Mouse (Mus musculus) left cerebral cortex, postnatal 10 days (tissue): ENCODE results near the gene Ttyh3. TPM values are rescaled to one million over a fixed set of nuclear protein-coding genes. Genes with fewer than 3 reads are reported as not detected.
"Not testable (repeated sequence)": the region's sequence is repeated elsewhere in the genome, so short reads cannot be mapped to it uniquely, and the experiment has no call there.

Experiments used
- DNase-seq, 2 experiments: peaks; one replicate each; pipeline ENCODE4 v3.0.0; 2021 to 2022; ENCODE audit warnings: low spot score in 2 of 2, mixed read lengths in 1 of 2; ENCODE audit errors: extremely low spot score in 1 of 2
- intact Hi-C: fragments of 180-260 bp; cut with DNase I; formaldehyde crosslinking; loops from one replicate; pipeline ENCODE4 v1.15.1; 2025
- total RNA-seq, 2 experiments: library from RNA; stranded (reverse); gene quantifications; 2 replicates each; pipeline ENCODE4 v1.2.3; 2021

Ttyh3 gene
- 100 to 1,000 TPM; 319 to 338 TPM for total RNA-seq

GRCm38 (mm10) chr5:140648519-140649100, at the start of gene Ttyh3:
TSS of gene Ttyh3 (minus strand) at chr5:140649031.
- intact Hi-C loops, result no loop called here
- peak in 1 of 2 experiments; percentile 77 for DNase-seq

- intact Hi-C loops, result no loop called here
- no peak for DNase-seq
These were observed 47.2 kb upstream of the Ttyh3 start for GRCm38 (mm10) chr5:140695987-140696386.

- DNase-seq, result no peak
- intact Hi-C loops, result loop anchor here (5.0 kb wide), 1 partner anchor 146 kb away; no protein-coding TSS in a partner anchor
These were observed 39.6 kb upstream of the Ttyh3 start for GRCm38 (mm10) chr5:140688434-140688833.

- intact Hi-C loops, result loop anchor here (5.0 kb wide), 1 partner anchor 142 kb away; no protein-coding TSS in a partner anchor
- no peak for DNase-seq
These were observed 35.7 kb upstream of the Ttyh3 start for GRCm38 (mm10) chr5:140684343-140685148.

GRCm38 (mm10) chr5:140682113-140682512, 33.3 kb upstream of the Ttyh3 start:
- intact Hi-C loops, result no loop called here

GRCm38 (mm10) chr5:140680950-140681349, 32.1 kb upstream of the Ttyh3 start:
- no peak for DNase-seq
- intact Hi-C loops, result no loop called here

More at GRCm38 (mm10) chr5:140682113-140682512, 33.3 kb upstream of the Ttyh3 start:
- no peak for DNase-seq

GRCm38 (mm10) chr5:140680051-140680450, 31.2 kb upstream of the Ttyh3 start:
- intact Hi-C loops, result no loop called here
- DNase-seq, result no peak

GRCm38 (mm10) chr5:140677137-140677536, 28.3 kb upstream of the Ttyh3 start:
- intact Hi-C loops, result no loop called here
- DNase-seq, result no peak

- intact Hi-C loops, result no loop called here
- DNase-seq, result no peak
These were observed 26.8 kb upstream of the Ttyh3 start for GRCm38 (mm10) chr5:140675640-140676039.

GRCm38 (mm10) chr5:140675079-140675478, 26.2 kb upstream of the Ttyh3 start:
- DNase-seq, result no peak
- intact Hi-C loops, result no loop called here

- intact Hi-C loops, result no loop called here
- DNase-seq, result no peak
These were observed 25.2 kb upstream of the Ttyh3 start for GRCm38 (mm10) chr5:140674036-140674435.

GRCm38 (mm10) chr5:140672603-140673002, 23.8 kb upstream of the Ttyh3 start:
- DNase-seq, intact Hi-C loops: not testable (repeated sequence)

GRCm38 (mm10) chr5:140672115-140672514, 23.3 kb upstream of the Ttyh3 start:
- DNase-seq, result no peak
- intact Hi-C loops, result no loop called here

- intact Hi-C loops, result loop anchor here (5.0 kb wide), 1 partner anchor 121 kb away; no protein-coding TSS in a partner anchor
- peak; percentile 71 to 79 for DNase-seq
These were observed 14.9 kb upstream of the Ttyh3 start for GRCm38 (mm10) chr5:140663621-140664180.

GRCm38 (mm10) chr5:140662741-140663592, 14.1 kb upstream of the Ttyh3 start:
- intact Hi-C loops, result loop anchor here (5.0 kb wide), 1 partner anchor 121 kb away; no protein-coding TSS in a partner anchor
- DNase-seq, result peak; percentile 62 to 70

GRCm38 (mm10) chr5:140661875-140662643, 13.2 kb upstream of the Ttyh3 start:
- intact Hi-C loops, result loop anchor here (5.0 kb wide), 1 partner anchor 120 kb away; no protein-coding TSS in a partner anchor

GRCm38 (mm10) chr5:140661427-140661826, 12.6 kb upstream of the Ttyh3 start:
- no peak for DNase-seq
- intact Hi-C loops, result loop anchor here (5.0 kb wide), 1 partner anchor 119 kb away; no protein-coding TSS in a partner anchor

More at GRCm38 (mm10) chr5:140661875-140662643, 13.2 kb upstream of the Ttyh3 start:
- DNase-seq, result no peak

GRCm38 (mm10) chr5:140660398-140660797, 11.6 kb upstream of the Ttyh3 start:
- intact Hi-C loops, result loop anchor here (5.0 kb wide), 1 partner anchor 118 kb away; no protein-coding TSS in a partner anchor
- no peak for DNase-seq
